Mouse (Mus musculus) erythroblast, embryonic 14.5 days (primary cell): ENCODE measurements around the gene Cxcr4.

Experiments
- GATA1 ChIP-seq: IDR thresholded peaks from 2 replicates; pipeline ENCODE4 v1.6.1; 2012; ENCODE audit warnings: low read length, inconsistent platforms, mixed read lengths
- TAL1 ChIP-seq: IDR thresholded peaks from 3 replicates; pipeline ENCODE4 v1.6.1; 2012; ENCODE audit warnings: low read length, inconsistent platforms, mixed read lengths

GRCm38 (mm10) chr1:128636258-128637229, 44.5 kb upstream of the Cxcr4 start:
- no peak for TF ChIP-seq TAL1
- TF ChIP-seq GATA1 = no peak
